In the genomic region with DNA sequence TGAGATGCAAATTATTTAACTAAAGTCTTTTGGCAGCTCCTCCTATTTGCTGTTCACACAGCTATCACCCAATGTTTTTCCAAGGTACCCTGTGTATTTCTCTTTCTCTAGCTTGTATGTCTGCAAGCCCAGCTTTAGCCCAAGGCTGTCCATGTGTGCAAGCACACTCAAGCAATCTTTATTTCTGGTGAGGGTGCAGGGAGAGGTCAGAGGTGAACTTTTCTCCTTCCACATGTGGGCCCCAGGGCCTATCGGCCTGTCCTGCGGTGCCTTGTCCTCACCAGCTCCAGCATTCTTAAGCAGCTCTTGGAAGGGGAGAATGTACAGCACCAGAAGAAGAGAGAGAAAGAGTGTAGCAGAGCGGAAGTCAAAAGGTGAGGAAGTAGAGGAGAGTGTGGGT, we compare ENCODE assay signal across 15 mouse cellular contexts. TPM values are rescaled to one million over a fixed set of nuclear protein-coding genes. Genes with fewer than 3 reads are reported as not detected.
A peak's percentile ranks its signal among the peaks of the same experiment; 100 is the strongest.
DNase-seq lines count a peak whose midpoint lies in the region; ATAC-seq lines count a peak whose summit lies in the region.
"Had no signal": no experiment of that assay in that cellular context is flagged by ENCODE, and none has a peak within 500 bp of the region (broad histone marks: within the 10 kb centered on the region; RNA-seq: fewer than 3 reads in every experiment).

No protein-coding gene starts in this region.

- H3K27ac ChIP-seq in heart, embryonic 13.5 days (replicated peaks): peak overlapping the region; percentile 93
- peak overlapping the region; percentile 56 for H3K27ac ChIP-seq in limb, embryonic 10.5 days
- H3K27ac ChIP-seq: embryonic facial prominence, embryonic 12.5 days; kidney, postnatal 0 days; midbrain, embryonic 13.5 days; neural tube, embryonic 12.5 days had no signal

- no peaks in the 10 kb centered on the region for H3K36me3 ChIP-seq in heart, embryonic 13.5 days
- no peaks in the 10 kb centered on the region for H3K36me3 ChIP-seq in limb, embryonic 10.5 days
- H3K36me3 ChIP-seq: embryonic facial prominence, embryonic 12.5 days; midbrain, embryonic 13.5 days; neural tube, embryonic 12.5 days had no signal

- no peak overlapping the region for H3K4me3 ChIP-seq in heart, embryonic 13.5 days
- no peak overlapping the region for H3K4me3 ChIP-seq in limb, embryonic 10.5 days
- H3K4me3 ChIP-seq: embryonic facial prominence, embryonic 12.5 days; midbrain, embryonic 13.5 days; neural tube, embryonic 12.5 days had no signal

- intact Hi-C loops in heart, postnatal 25 days (cut with DNase I): no loop called here
- intact Hi-C loops in left cerebral cortex, postnatal 25 days (cut with DNase I): no loop called here

- no peak for ATAC-seq in heart, embryonic 13.5 days (ENCODE audit: extremely low read depth, insufficient number of reproducible peaks, low FRiP score, low TSS enrichment)
- ATAC-seq: forebrain, postnatal 0 days; midbrain, embryonic 13.5 days had no signal

- H3K9me3 ChIP-seq in heart, embryonic 13.5 days: no peaks in the 10 kb centered on the region
- H3K9me3 ChIP-seq in limb, embryonic 10.5 days (replicated peaks): no peaks in the 10 kb centered on the region
- H3K9me3 ChIP-seq: embryonic facial prominence, embryonic 12.5 days; midbrain, embryonic 13.5 days; neural tube, embryonic 12.5 days had no signal

- H3K4me1 ChIP-seq in heart, embryonic 13.5 days: peaks cover 23% of the 10 kb centered on the region
- H3K4me1 ChIP-seq in limb, embryonic 10.5 days: peaks cover 14% of the 10 kb centered on the region
- H3K4me1 ChIP-seq: embryonic facial prominence, embryonic 12.5 days had no signal

- 0 out of 2 replicates have a peak overlapping the region, but pooled peaks have one; percentile 2 for H3K9ac ChIP-seq in heart, embryonic 13.5 days
- H3K9ac ChIP-seq: embryonic facial prominence, embryonic 12.5 days; forebrain, postnatal 0 days; lung, embryonic 14.5 days; midbrain, embryonic 13.5 days; neural tube, embryonic 12.5 days had no signal

- DNase-seq in cerebellum, adult 9-11 months: peak; percentile 61
- DNase-seq in cerebellum, adult 11 months: no peak
- no peak for DNase-seq in heart, postnatal 25 days (ENCODE audit: low spot score)
- peak; percentile 37 for DNase-seq in 3T3-L1 (ENCODE audit: low read depth, low spot score)
- DNase-seq in limb, embryonic 10.5 days (ENCODE audit: low spot score): no peak
- no peak for DNase-seq in T-cell, adult 2 months (ENCODE audit: low spot score)
- no peak for DNase-seq in left cerebral cortex, postnatal 25 days (ENCODE audit: low spot score in 2 of 2)
- DNase-seq: forebrain, postnatal 0 days; lung, embryonic 14.5 days; spleen, adult 18-20 months had no signal

- no peak overlapping the region for H3K4me2 ChIP-seq in heart, embryonic 13.5 days
- H3K4me2 ChIP-seq: embryonic facial prominence, embryonic 12.5 days; lung, embryonic 14.5 days; midbrain, embryonic 13.5 days; neural tube, embryonic 12.5 days had no signal

- H3K27me3 ChIP-seq in heart, embryonic 13.5 days (replicated peaks): no peaks in the 10 kb centered on the region
- no peaks in the 10 kb centered on the region for H3K27me3 ChIP-seq in limb, embryonic 10.5 days (ENCODE audit: low read depth, poor library complexity, severe bottlenecking)
- H3K27me3 ChIP-seq: embryonic facial prominence, embryonic 12.5 days; midbrain, embryonic 13.5 days; neural tube, embryonic 12.5 days had no signal

- WGBS in heart, embryonic 13.5 days: 54% methylated on average over 3 of the region's 3 CpGs
- 58% methylated on average over 3 of the region's 3 CpGs for WGBS in limb, embryonic 10.5 days

RNA-seq across cellular contexts. Expression of a gene that starts 9.5 kb away (rescaled TPM):
- 9.3 and 10.1 TPM in 2 replicates for polyA plus RNA-seq in heart, embryonic 13.5 days (2015; fragmentation: Nextera tagmentation; extraction: Ambion mirVana)
- total RNA-seq in heart, postnatal 25 days (2021): 10 to 100 TPM; 35.9 to 41.0 TPM
- polyA plus RNA-seq in limb, embryonic 10.5 days (2016; fragmentation: Nextera tagmentation; extraction: Ambion mirVana): 18.0 and 21.8 TPM in 2 replicates
- 10 to 100 TPM; 75.0 to 76.8 TPM for total RNA-seq in left cerebral cortex, postnatal 25 days (2021)

Comparison
In these comparisons a context has a peak if more than half of its experiments do, and no peak if none do; other contexts are left out.
1. DNase-seq: peak in cerebellum, adult 9-11 months (single experiment) and 3T3-L1 (single experiment); none in cerebellum, adult 11 months (single experiment), heart, postnatal 25 days (single experiment), limb, embryonic 10.5 days (single experiment), T-cell, adult 2 months (single experiment) and left cerebral cortex, postnatal 25 days (0 of 2).